Mouse (Mus musculus) heart, postnatal 0 days (tissue): Measurements from ENCODE around the gene N4bp2. TPM values are rescaled to one million over a fixed set of nuclear protein-coding genes. Genes with fewer than 3 reads are reported as not detected.

Source experiments
- ATAC-seq: fragments of 200-750 bp; cut with Nextera tagmentation; 2 replicates; pipeline ENCODE4 v1.8.0; 2017; ENCODE audit warnings: low read depth, moderate number of reproducible peaks, moderate library complexity; ENCODE audit not compliant: insufficient read depth
- DNase-seq: peaks from one replicate; pipeline ENCODE4 v3.0.0-alpha.2; 2016; ENCODE audit warnings: low spot score
- H3K27ac ChIP-seq: fragments of 300-500 bp; sonication (generic); 2 replicates; pipeline ENCODE4 v1.5.1; 2014; ENCODE audit warnings: low read depth, mild to moderate bottlenecking
- H3K27me3 ChIP-seq: fragments of 300-500 bp; sonication (generic); 2 replicates; pipeline ENCODE4 v1.6.1; 2014; ENCODE audit warnings: low read length, mixed read lengths; ENCODE audit not compliant: control insufficient read depth, insufficient read depth
- H3K36me3 ChIP-seq: fragments of 300-500 bp; sonication (generic); replicated peaks from 2 replicates; pipeline ENCODE4 v1.6.1; 2014; ENCODE audit warnings: low read length, mixed read lengths; ENCODE audit not compliant: control insufficient read depth, insufficient read depth
- H3K4me1 ChIP-seq: fragments of 300-500 bp; sonication (generic); 2 replicates; pipeline ENCODE4 v1.6.1; 2014; ENCODE audit warnings: antibody characterized with exemption; ENCODE audit not compliant: control insufficient read depth, insufficient read depth
- H3K4me2 ChIP-seq: fragments of 300-500 bp; sonication (generic); 2 replicates; pipeline ENCODE4 v1.6.1; 2014; ENCODE audit warnings: low read depth, mild to moderate bottlenecking, low read length, moderate library complexity
- H3K4me3 ChIP-seq: fragments of 300-500 bp; sonication (generic); 2 replicates; pipeline ENCODE4 v1.5.1; 2014; ENCODE audit warnings: low read depth, low read length
- H3K9ac ChIP-seq: fragments of 300-500 bp; sonication (generic); replicated peaks from 2 replicates; pipeline ENCODE4 v1.6.1; 2014; ENCODE audit warnings: low read depth, low read length, mixed read lengths
- H3K9me3 ChIP-seq: fragments of 300-500 bp; sonication (generic); replicated peaks from 2 replicates; pipeline ENCODE4 v1.6.1; 2016; ENCODE audit warnings: low read length; ENCODE audit not compliant: control insufficient read depth
- CTCF ChIP-seq: IDR thresholded peaks from 2 replicates; pipeline ENCODE4 v1.5.1; 2016; ENCODE audit warnings: antibody characterized with exemption, control low read depth, low read depth
- EP300 ChIP-seq: IDR thresholded peaks from 2 replicates; pipeline ENCODE4 v1.6.1; 2016; ENCODE audit warnings: antibody characterized with exemption, low read depth
- WGBS: fragments of 180-500 bp; shearing (Covaris S2); extraction: QIAGEN DNeasy Blood & Tissue Kit; methylation state at CpG from one replicate; pipeline ENCODE4 v1.1.7; 2014; 5-methylcytosine and 5-hydroxymethylcytosine counted together
- polyA plus RNA-seq: library from polyadenylated mRNA; unstranded; fragments of >200 nt; fragmentation: Nextera tagmentation; extraction: Ambion mirVana; gene quantifications from 2 replicates; pipeline ENCODE4 v1.2.1, GENCODE M21; 2015
- total RNA-seq: library from RNA; depleted of rRNA; stranded (reverse); fragments of >200 nt; gene quantifications from 2 replicates; pipeline ENCODE4 v1.2.3, GENCODE M21; 2014; ENCODE audit warnings: low replicate concordance

Gene N4bp2
- total and polyA plus RNA-seq, 2 experiments from 2014 or later, result 8.0 to 18.6 TPM

DNA sequence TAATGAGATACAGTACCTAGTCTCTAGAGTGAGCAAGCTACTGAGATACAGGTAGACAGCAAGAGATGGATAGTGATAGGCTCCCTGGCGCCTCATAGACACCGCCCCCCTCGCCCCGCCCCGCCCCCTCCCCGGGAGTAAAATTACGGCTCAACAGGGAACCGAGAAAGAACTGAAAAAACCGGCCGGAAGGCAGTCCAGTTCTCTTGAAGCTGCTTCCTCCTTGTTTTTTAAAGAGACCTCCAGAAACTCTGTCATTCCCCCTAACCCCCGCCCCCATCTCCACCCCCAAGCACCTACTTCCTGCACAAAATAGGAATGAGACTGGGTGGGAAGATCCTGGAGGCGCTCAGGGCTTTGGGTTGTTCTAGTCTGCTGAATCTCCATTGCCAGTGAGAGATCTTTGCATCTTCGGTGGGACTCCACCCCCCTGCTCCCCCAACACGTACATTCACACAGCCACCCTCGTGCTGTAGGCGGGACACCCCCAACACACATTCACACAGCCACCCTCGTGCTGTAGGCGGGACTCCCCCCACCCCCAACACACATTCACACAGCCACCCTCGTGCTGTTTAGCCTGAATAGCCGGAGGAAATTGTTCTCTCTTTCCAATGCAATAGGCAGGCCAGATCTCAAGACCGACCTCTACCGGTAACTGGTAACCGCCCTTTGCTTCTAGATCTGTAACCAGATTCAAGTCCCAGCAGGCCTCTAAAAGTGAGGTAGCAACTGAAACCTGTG, 38.8 kb upstream of the N4bp2 start:
- peak overlapping the region; percentile 65 for H3K4me2 ChIP-seq
- H3K36me3 ChIP-seq, result no peaks in the 10 kb centered on the region
- DNase-seq (peak; percentile 70), ATAC-seq (peak; percentile 88)
- H3K4me3 ChIP-seq, result peak overlapping the region; percentile 46
- 2% methylated on average over 23 of the region's 23 CpGs for WGBS
- peak overlapping the region; percentile 87 for H3K27ac ChIP-seq
- no peaks in the 10 kb centered on the region for H3K27me3 ChIP-seq
- no peaks in the 10 kb centered on the region for H3K4me1 ChIP-seq
- TF ChIP-seq EP300, result no peak
- peak; percentile 36 for TF ChIP-seq CTCF
- peak overlapping the region; percentile 50 for H3K9ac ChIP-seq
- no peaks in the 10 kb centered on the region for H3K9me3 ChIP-seq

DNA sequence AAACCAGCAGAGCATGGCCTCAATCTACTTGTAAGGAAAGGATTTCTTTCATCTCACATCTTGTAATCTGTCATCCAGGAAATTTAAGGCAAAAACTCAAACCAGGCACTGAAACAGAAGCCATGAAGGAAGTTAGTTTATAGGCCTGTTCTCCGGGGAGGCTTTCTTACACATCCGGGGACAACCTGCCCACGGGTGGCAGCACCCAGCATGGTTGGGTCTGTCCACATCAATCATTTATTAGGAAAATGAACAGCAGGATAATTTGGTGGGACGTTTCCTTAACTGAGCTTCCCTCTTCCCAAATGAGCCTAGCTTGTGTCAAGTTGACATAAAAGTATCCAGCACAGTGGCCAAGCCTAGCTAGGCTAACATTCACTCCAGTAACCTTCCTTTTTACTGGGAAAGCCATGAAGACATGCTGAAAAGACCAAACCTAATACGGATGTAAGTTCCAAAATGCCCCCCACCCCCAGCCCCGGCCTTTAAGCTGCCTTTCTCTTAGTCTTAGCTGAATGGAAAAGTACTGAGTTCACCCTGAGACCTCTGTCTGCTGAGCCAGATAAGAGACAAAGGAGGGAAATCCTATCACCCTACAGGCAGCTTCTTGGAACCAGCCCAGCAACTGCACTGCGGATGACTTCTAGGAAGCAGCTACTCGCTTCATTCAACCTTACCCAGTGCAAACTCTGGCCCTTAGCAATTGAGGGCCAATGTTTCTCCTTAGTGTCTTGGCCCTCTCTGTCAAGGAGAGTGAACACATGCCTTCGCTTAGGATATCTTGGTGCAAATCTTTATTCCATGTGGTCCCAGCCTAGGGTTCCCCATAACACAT, 31.9 kb upstream of the N4bp2 start:
- Histone ChIP-seq H3K27me3 (no peaks in the 10 kb centered on the region), H3K9me3 (no peaks in the 10 kb centered on the region), H3K9ac (no peak overlapping the region), H3K4me3 (no peak overlapping the region), H3K4me2 (no peak overlapping the region), H3K27ac (peak overlapping the region; percentile 74), H3K36me3 (no peaks in the 10 kb centered on the region), H3K4me1 (peaks cover 7% of the 10 kb centered on the region)
- ATAC-seq (peak; percentile 87), DNase-seq (peak; percentile 80)
- TF ChIP-seq CTCF, result no peak
- TF ChIP-seq EP300, result 0 out of 2 replicates have a peak, but pooled peaks have one; percentile 32
- WGBS, result 27% methylated on average over 9 of the region's 9 CpGs

DNA sequence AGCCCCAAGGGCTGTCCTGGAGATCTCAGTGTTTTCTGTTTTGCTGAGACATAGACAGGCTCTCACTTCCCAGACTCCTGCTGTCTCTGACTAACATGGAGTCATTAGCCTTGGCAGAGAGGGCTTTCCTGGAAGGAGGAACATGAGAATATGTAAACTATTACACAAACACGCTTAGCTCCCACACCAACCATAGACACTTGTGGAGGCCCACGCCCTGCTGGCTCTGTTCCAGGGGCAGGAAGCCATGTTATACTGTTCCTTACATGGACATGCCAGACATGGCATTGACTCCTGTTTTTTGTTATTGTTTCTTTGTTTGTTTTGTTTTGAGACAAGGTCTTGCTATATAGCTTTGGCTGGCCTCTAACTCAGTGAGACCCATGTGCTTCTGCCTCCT, 27.7 kb upstream of the N4bp2 start:
- Histone ChIP-seq H3K9me3 (no peaks in the 10 kb centered on the region), H3K27ac (no peak overlapping the region), H3K9ac (no peak overlapping the region), H3K36me3 (no peaks in the 10 kb centered on the region), H3K27me3 (no peaks in the 10 kb centered on the region), H3K4me1 (peaks cover 7% of the 10 kb centered on the region), H3K4me3 (no peak overlapping the region), H3K4me2 (no peak overlapping the region)
- ATAC-seq, result no peak
- TF ChIP-seq CTCF, result no peak
- no peak for TF ChIP-seq EP300
- DNase-seq, result no peak
- 63% methylated on average over 2 of the region's 2 CpGs for WGBS

DNA sequence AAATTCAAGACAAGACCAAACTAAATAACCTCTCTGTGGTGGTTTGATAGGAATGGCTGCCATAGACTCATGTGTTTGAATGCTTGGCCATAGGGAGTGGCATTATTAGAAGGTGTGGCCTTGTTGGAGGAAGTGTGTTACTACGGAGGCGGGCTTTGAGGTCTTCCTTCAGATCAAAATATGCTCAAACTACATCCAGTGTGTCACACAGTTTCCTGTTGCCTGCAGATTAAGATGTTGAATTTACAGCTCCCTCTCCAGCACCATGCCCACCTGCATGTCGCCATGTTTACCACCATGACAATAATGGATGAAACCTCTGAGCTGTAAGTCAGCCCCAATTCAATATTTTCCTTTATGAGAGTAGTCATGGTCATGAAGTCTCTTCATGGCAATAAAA, 24.0 kb upstream of the N4bp2 start:
- H3K9ac ChIP-seq, result no peak overlapping the region
- no peaks in the 10 kb centered on the region for H3K36me3 ChIP-seq
- H3K27me3 ChIP-seq, result no peaks in the 10 kb centered on the region
- H3K4me3 ChIP-seq, result no peak overlapping the region
- no peaks in the 10 kb centered on the region for H3K9me3 ChIP-seq
- ATAC-seq, result no peak
- H3K4me1 ChIP-seq, result no peaks in the 10 kb centered on the region
- no peak for TF ChIP-seq EP300
- WGBS, result 90% methylated on average over 3 of the region's 3 CpGs
- H3K4me2 ChIP-seq, result no peak overlapping the region
- no peak for DNase-seq
- no peak overlapping the region for H3K27ac ChIP-seq

DNA sequence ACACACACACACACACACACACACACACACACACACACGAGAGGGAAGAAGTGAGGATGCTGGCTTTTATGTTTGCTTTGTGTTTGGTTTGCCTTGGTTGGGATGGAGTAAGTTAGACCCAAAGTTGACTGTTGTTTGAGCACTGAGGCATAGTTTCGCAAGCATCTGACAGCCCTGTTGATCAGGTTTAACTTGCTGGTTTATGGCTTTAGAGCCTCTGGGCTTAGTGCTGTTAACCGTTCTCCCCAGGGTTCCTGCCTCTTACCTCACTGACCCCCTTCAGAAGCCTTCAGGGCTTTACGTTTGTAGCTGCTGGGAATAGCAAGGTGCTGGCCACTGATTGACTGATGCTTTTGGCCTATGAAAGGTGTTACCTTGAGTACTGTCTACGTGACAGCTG, 16.4 kb upstream of the N4bp2 start:
- DNase-seq (no peak), ATAC-seq (no peak)
- no peaks in the 10 kb centered on the region for H3K9me3 ChIP-seq
- H3K4me3 ChIP-seq, result no peak overlapping the region
- H3K9ac ChIP-seq, result no peak overlapping the region
- H3K4me2 ChIP-seq, result no peak overlapping the region
- 0 out of 2 replicates have a peak, but pooled peaks cover under 1% of the 10 kb centered on the region for H3K4me1 ChIP-seq
- TF ChIP-seq EP300 (no peak), CTCF (no peak)
- H3K36me3 ChIP-seq, result no peaks in the 10 kb centered on the region
- no peak overlapping the region for H3K27ac ChIP-seq
- WGBS, result 77% methylated on average over 5 of the region's 5 CpGs
- H3K27me3 ChIP-seq, result no peaks in the 10 kb centered on the region
